Mouse (Mus musculus): ENCODE measurements around the gene Olfr749.
"Not testable (repeated sequence)": the region's sequence is repeated elsewhere in the genome, so short reads cannot be mapped to it uniquely, and the experiment has no call there.

Olfr749 gene

DNA sequence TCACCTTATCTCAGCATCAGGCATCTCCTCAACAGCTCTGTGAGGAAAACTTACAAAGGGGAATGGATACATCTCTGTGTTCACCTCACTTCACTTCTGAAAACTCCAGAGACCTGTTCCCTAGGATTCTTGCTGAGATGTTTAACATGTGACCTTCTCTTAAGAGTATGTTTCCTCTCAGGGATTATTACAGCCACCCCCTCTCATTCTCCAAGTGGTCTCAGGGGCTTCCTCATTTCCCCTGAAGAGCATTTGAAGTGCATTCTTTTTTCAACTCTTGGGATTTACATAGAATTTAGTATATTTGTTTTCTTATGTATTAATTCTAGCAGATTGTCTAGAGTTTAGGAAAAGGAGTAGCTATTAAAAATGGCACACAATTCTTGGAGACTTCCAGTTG, at the start of gene Olfr749:
Olfr749 (minus strand) TSS at position 101 of the 400 bp plus-strand sequence.
- ATAC-seq (ENCODE audit: low TSS enrichment) = no peak

DNA sequence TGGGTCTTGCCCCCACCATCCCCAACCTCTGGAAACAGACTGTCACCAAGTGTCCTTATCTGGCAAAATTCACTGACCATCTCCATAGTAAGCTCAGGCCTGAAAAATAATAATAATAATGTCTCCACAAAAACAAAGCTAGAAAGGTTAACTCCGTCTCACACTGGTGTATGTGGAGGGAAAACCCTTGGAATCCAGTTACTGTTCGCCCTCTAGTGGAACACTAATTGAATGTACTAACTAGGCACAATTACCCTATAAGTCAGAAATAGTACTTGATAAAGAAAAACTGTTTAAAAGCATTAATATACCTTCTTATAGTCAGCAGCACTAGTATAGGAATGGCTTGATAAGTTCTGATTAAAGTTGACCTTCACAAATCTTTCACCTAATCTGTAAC, 43.3 kb upstream of the Olfr749 start:
- ATAC-seq (ENCODE audit: low TSS enrichment) = no peak

DNA sequence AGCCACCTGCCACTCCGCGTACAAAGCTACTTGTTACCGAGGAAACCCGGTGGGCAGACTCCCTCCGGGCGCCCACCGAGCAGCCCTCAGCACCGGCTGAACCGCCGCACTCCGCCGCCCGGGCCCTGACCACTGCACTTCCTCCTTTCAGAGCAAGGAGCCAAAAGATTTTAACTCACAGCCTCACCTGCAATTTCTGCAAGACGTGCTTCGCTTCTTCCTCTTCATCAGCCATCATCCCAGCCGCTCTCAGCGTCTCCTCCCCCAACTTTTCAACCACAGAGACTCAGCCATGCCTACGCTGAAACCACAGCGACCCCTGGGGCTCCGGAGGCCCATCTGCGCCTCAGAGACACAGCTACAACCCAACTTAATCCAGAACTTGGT, 40.4 kb upstream of the Olfr749 start, which contains the start of gene Ttc5:
Ttc5 (minus strand) TSS at position 269 of the 387 bp plus-strand sequence.
- ATAC-seq (ENCODE audit: low TSS enrichment) = peak; percentile 100

DNA sequence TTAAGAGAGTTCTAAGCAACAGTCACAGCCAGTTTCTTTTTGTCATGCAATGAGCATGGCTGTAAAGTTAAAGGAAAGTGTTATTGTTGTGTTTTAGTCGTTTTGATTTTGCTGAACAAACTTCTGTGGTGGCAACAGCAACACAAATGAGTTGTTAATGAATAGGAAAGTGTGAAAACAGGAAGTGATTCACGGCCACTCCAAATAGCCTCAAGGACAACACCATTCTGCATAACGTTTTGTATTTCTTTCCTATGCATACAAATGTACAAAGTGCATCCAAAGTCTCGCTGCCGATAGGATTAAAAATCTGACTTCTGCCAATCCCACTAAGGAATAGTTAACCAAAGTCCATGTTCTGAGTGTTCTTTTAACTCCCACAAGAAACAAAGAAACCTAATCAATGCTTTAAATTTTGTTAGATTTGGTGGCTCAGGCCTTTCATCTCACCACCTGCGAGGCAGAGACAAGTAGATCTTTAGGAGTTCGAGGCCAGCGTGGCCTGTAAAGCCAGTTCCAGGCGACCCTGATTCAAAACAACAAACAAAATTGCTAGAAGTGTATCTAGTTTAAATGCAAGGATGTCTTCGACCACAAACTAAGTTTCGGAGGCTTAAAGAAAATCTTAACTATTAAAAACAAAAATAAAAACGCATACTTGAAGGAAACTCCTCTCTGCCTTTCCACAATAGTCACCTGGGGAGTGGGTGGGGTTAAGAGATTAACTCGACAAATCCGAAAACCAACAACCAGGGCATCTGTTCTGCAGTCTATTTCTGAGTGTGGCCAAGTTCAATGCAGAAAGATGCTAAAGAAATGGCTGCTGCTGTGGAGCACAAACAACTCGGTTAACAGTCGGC, 39.7 kb upstream of the Olfr749 start:
- no peak for ATAC-seq (ENCODE audit: low TSS enrichment)

DNA sequence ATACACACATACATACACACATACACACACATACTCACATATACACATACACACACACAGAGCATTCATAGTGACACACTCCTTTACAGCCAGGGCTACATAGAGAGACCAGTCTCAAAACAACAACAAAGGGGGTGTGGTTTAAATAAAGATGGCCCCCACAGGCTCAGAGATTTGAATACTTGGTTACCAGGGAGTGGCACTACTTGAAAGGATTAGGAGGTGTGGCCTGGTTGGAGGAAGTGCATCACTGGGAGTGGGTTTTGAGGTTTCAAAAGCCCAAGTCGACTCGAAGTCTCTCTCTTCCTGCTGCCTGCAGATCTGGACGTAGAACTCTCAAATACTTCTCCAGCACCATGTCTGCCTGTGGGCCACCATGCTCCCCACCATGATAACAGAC, 37.3 kb upstream of the Olfr749 start:
- ATAC-seq (ENCODE audit: low TSS enrichment) = no peak

DNA sequence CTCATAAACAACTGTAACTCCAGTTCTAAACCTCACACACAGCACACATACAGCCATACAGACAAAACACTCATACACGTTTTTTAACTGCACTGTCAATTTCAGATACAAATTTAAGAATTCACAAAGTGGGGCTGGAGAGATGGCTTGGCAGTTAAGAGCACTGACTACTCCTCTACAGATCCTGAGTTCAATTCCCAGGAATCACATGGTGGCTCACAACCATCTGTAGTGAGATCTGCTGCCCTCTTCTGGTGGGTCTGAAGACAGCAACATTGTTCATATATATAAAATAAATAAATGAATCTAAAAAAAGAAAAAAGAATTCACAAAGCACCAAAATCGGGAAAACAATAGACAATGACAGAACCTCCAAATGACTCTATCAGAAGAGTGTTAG, 26.4 kb upstream of the Olfr749 start:
- ATAC-seq (ENCODE audit: low TSS enrichment) = no peak

DNA sequence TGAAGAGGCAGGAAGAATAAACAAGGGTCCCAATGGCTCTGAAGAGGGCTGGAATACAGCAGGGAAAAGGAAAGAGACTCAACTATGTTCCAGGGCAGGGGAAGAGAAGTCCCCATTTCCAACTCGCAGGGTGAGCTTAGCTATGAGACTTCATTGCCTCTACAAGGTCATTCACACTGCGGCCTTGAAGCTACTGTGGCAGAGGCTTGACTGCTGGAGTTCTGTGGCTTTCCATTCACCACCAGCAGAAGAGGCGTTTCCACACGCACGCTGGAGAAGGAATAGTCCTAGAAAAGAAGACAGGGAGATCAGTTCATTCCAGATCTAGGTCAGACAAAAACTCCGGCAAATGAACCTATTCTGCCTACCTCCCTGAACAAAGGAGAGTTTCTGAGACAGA, 20.8 kb upstream of the Olfr749 start:
- peak; percentile 76 for ATAC-seq (ENCODE audit: low TSS enrichment)

DNA sequence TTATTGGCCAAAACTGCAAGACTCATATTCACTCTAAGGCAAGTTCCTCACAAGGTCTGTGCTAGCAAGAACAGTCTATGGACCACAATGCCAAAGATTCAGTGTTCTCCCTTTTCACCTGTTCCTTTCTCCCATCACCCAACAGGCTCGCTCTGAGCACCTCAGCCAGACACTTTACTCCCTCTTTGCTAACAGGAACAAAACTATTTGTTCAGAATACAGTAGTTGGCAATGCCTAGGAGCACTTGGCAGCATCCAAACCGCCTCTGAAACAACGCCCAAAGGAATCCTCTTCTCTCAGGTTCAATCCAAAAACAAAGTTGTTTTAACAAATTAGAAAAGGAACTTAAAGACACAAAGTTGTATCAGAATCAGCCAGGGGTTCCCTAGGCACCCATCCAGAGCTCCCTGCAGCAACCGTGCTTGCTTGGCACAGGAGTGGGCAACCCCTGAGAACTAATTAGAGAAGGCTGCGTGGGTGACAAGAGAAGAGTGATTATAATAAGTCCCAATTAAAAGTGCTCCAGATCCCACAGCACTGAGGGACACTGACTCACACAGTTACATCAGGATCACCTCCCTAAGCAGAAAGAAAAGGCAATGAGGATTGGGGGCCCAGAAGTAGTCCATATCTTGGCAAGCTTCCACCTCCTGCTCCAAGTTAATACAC, 13.7 kb upstream of the Olfr749 start:
- peak; percentile 83 for ATAC-seq (ENCODE audit: low TSS enrichment)

DNA sequence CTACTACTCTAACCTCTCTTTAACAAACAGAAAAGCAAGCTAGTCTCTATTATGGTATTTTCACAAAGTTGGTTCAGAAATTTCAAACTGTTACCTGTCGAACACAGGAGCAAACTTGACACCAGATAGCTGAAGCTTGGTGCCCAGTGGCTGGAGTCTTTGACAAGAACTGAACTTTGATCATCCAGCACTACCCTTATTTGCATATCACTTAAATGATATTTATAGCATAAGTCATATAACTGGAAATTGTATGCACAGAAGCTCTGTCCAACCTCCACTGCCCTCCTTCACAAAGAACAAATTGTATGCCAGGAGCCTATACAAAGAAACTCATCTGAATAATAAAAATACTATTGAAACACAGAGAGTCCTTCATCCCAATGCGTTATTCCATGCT, 3.3 kb downstream of the Olfr749 start:
- no peak for ATAC-seq (ENCODE audit: low TSS enrichment)

DNA sequence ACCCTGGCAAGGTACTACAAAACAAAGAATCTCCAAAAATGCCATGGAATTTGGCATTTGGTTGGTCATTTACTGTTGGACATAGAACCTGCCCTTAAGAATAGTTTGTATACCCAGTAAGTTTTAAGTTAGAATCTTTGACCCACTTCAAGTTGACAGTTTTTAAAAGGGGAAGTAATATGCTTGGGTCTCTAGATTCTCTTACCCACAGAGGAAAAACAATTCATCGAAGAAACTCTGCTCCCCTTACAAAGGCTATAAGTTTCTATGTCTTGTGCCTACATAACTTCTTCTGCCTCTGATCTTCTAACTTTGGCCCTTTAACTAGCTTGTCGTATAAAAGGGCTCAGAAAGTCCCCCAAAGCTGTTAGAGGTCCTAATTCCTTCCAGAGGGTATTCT, 4.6 kb downstream of the Olfr749 start:
- ATAC-seq (ENCODE audit: low TSS enrichment) = no peak

DNA sequence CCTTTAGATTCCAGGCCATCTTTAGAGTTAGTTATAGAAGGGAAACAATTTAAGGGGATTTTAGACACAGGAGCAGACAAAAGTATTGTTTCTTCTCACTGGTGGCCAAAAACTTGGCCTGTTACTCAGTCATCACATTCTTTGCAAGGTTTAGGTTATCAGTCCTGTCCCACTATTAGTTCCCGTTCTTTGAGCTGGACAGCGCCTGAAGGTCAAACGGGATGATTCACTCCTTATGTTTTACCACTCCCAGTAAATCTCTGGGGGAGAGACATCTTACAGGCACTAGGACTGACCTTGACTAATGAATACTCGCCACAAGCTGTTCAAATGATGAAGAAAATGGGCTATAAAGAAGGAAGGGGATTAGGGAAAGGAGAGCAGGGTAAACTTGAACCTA, 22.5 kb downstream of the Olfr749 start:
- ATAC-seq (ENCODE audit: low TSS enrichment) = not testable (repeated sequence)

DNA sequence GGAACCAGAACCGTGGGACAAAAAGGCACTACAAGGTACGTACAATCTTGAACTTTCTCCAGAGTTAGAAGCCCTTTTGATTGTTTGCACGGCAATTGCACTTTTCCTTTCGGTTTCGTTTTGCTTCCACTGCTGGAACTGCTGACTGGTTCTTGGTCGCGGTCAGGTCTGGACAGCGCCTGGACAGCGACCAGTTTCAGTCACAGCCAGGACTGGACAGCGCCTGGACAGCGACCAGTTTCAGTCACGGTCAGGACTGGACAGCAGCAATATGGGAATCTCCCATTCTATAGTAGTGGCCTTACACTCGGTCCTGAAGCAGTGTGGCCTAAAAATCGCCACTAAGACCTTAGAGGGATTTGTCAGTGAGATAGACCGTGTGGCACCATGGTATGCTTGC, 25.0 kb downstream of the Olfr749 start:
- not testable (repeated sequence) for ATAC-seq (ENCODE audit: low TSS enrichment)

DNA sequence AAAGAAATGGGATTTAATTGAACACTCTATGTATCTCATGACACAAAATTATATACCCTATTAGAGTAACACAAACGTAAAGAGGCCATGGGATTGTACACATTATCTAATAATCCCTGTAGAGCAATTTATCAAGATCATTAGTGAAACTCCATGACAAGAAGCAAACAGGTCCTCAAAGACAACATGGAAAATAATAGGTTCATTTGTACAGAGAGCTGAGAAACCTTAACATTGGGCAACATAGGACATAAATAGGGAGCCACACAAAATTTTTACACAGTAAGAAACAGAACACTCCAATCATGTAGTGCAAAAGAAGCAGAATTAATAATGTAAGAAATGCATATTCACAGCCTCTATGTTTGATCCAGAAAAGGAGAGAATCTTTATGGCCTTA, 37.8 kb downstream of the Olfr749 start, which contains the start of gene Olfr748:
Olfr748 (plus strand) TSS at position 301 of the 400 bp plus-strand sequence.
- ATAC-seq (ENCODE audit: low TSS enrichment) = no peak

DNA sequence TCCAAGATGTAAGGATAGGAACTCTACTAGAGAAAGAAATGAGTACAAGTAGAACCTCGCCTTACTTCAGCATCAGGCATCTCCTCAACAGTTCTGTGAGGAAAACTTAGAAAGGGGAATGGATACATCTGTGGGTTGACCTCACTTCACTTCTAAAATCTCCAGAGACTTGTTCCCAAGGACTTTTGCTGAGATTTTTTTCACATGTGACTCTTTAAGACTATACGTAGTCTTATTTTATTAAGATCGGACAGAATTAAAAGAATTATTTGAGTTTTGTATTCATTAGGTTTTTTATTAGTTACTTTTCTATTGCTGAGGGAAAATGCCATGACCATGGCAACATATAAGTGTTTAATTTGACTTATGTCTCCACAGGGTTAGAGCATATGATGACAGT, 51.8 kb downstream of the Olfr749 start, which contains the start of gene Olfr747:
Olfr747 (minus strand) TSS at position 101 of the 400 bp plus-strand sequence.
- ATAC-seq (ENCODE audit: low TSS enrichment) = no peak
